Mouse (Mus musculus): ENCODE results near the gene P4ha1.

DNA sequence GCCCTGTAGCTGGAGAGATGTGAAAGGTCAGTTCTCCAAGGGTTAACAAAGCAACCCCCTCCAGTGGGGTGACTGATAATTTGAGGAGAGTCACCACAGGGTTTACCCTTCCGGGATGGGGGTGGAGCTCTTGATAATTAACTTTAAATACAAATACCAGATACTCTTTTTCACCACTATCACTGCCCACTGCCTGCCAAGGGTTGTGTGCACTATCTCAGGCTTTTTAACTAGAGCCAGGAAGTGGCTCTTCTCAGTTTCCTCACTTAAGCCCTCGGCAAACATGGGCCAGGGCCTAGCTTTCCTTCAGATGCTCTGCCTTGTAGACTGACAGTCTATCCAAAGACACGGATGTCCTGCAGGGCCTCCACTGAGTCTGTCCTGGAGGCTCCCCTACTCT lies 56.8 kb downstream of the P4ha1 start:
- TF ChIP-seq EP300 (IDR thresholded peaks at IDR 0.05; ENCODE audit: low read depth) (no peak), CTCF (IDR thresholded peaks at IDR 0.05; ENCODE audit: low read depth) (no peak)

Measured in liver, embryonic 14.5 days (tissue).